Mouse (Mus musculus) small intestine, adult 2 months (tissue): ENCODE results near the gene Ier2.

ENCODE experiments used
- CTCF ChIP-seq: fragments of 200-500 bp; IDR thresholded peaks from 2 replicates; pipeline ENCODE4 v1.5.1; 2012; ENCODE audit warnings: low read depth, mild to moderate bottlenecking, control low read depth, inconsistent platforms, low read length, moderate library complexity, mixed read lengths; ENCODE audit not compliant: insufficient replicate concordance, insufficient read length; ENCODE audit errors: extremely low read depth
- POLR2A ChIP-seq: fragments of 200-500 bp; IDR thresholded peaks from 2 replicates; pipeline ENCODE4 v1.6.1; 2012; ENCODE audit warnings: low read depth, mild to moderate bottlenecking, control low read depth, inconsistent platforms, low read length, moderate library complexity

- no peak for TF ChIP-seq CTCF
- no peak for TF ChIP-seq POLR2A
Observed at GRCm38 (mm10) chr8:84706610-84707266, 44.1 kb upstream of the Ier2 start.
